Mouse (Mus musculus) hindbrain, embryonic 11.5 days (tissue): ENCODE results near the gene Coq8a. TPM values are rescaled to one million over a fixed set of nuclear protein-coding genes. Genes with fewer than 3 reads are reported as not detected.

Source experiments
- ATAC-seq: fragments of 200-750 bp; cut with Nextera tagmentation; 2 replicates; pipeline ENCODE4 v1.8.0; 2017; ENCODE audit warnings: mild to moderate bottlenecking, moderate TSS enrichment, moderate library complexity; ENCODE audit not compliant: low FRiP score
- DNase-seq: peaks from one replicate; pipeline ENCODE4 v3.0.0-alpha.2; 2015; ENCODE audit warnings: low spot score
- H3K27ac ChIP-seq: fragments of 300-500 bp; sonication (generic); 2 replicates; pipeline ENCODE4 v1.5.1; 2014; ENCODE audit warnings: mild to moderate bottlenecking, low read depth, low read length
- H3K27me3 ChIP-seq: fragments of 300-500 bp; sonication (generic); 2 replicates; pipeline ENCODE4 v1.6.1; 2014; ENCODE audit warnings: mild to moderate bottlenecking, low read length, moderate library complexity, mixed read lengths; ENCODE audit not compliant: control insufficient read depth, insufficient read depth
- H3K36me3 ChIP-seq: fragments of 300-500 bp; sonication (generic); 2 replicates; pipeline ENCODE4 v1.6.1; 2014; ENCODE audit warnings: mild to moderate bottlenecking, low read length, moderate library complexity, mixed read lengths; ENCODE audit not compliant: control insufficient read depth, insufficient read depth
- H3K4me1 ChIP-seq: fragments of 300-500 bp; sonication (generic); replicated peaks from 2 replicates; pipeline ENCODE4 v1.6.1; 2014; ENCODE audit warnings: low read length, mixed read lengths; ENCODE audit not compliant: control insufficient read depth, insufficient read depth
- H3K4me2 ChIP-seq: fragments of 300-500 bp; sonication (generic); replicated peaks from 2 replicates; pipeline ENCODE4 v1.6.1; 2014; ENCODE audit warnings: mild to moderate bottlenecking, low read depth, low read length
- H3K4me3 ChIP-seq: fragments of 300-500 bp; sonication (generic); 2 replicates; pipeline ENCODE4 v1.5.1; 2014; ENCODE audit warnings: low read depth, low read length
- H3K9ac ChIP-seq: fragments of 300-500 bp; sonication (generic); 2 replicates; pipeline ENCODE4 v1.6.1; 2014; ENCODE audit warnings: low read depth, low read length
- H3K9me3 ChIP-seq: fragments of 300-500 bp; sonication (generic); 2 replicates; pipeline ENCODE4 v1.6.1; 2016; ENCODE audit warnings: low read length; ENCODE audit not compliant: control insufficient read depth
- WGBS: fragments of 180-500 bp; shearing (Covaris S2); extraction: QIAGEN DNeasy Blood & Tissue Kit; methylation state at CpG from one replicate; pipeline ENCODE4 v1.1.7; 2014; 5-methylcytosine and 5-hydroxymethylcytosine counted together
- polyA plus RNA-seq: library from polyadenylated mRNA; unstranded; fragments of >200 nt; fragmentation: Nextera tagmentation; extraction: Ambion mirVana; gene quantifications from 2 replicates; pipeline ENCODE4 v1.2.1, GENCODE M21; 2014

The Coq8a gene
- polyA plus RNA-seq, result 1.7 and 2.3 TPM in 2 replicates

- Histone ChIP-seq H3K4me2 (no peak within 1 kb of the TSS), H3K4me1 (peaks cover 2% of the 10 kb centered on the region), H3K9ac (no peak within 1 kb of the TSS), H3K27ac (no peak within 1 kb of the TSS), H3K9me3 (no peaks in the 10 kb centered on the region), H3K4me3 (no peak within 1 kb of the TSS), H3K36me3 (no peaks in the 10 kb centered on the region), H3K27me3 (no peaks in the 10 kb centered on the region)
- WGBS, result 79% methylated on average over 4 of the region's 4 CpGs
- ATAC-seq, result no peak
- DNase-seq, result no peak
These were observed at the start of gene Coq8a for GRCm38 (mm10) chr1:180198959-180199714. Coq8a (minus strand) TSS chr1:180199602.

- no peaks in the 10 kb centered on the region for H3K4me1 ChIP-seq
- DNase-seq (no peak), ATAC-seq (no peak)
- no peak overlapping the region for H3K27ac ChIP-seq
- no peaks in the 10 kb centered on the region for H3K9me3 ChIP-seq
- no peak overlapping the region for H3K4me2 ChIP-seq
- H3K9ac ChIP-seq, result no peak overlapping the region
- 91% methylated on average over 7 of the region's 7 CpGs for WGBS
- no peaks in the 10 kb centered on the region for H3K27me3 ChIP-seq
- no peak overlapping the region for H3K4me3 ChIP-seq
- no peaks in the 10 kb centered on the region for H3K36me3 ChIP-seq
These were observed 49.3 kb upstream of the Coq8a start for GRCm38 (mm10) chr1:180248593-180249146.

- H3K4me1 ChIP-seq, result no peaks in the 10 kb centered on the region
- H3K9ac ChIP-seq, result no peak overlapping the region
- DNase-seq (no peak), ATAC-seq (no peak)
- H3K27me3 ChIP-seq, result no peaks in the 10 kb centered on the region
- H3K36me3 ChIP-seq, result no peaks in the 10 kb centered on the region
- no peak overlapping the region for H3K4me2 ChIP-seq
- H3K27ac ChIP-seq, result no peak overlapping the region
- H3K9me3 ChIP-seq, result no peaks in the 10 kb centered on the region
- WGBS, result 87% methylated on average over 7 of the region's 7 CpGs
- H3K4me3 ChIP-seq, result no peak overlapping the region
These were observed 48.5 kb upstream of the Coq8a start for GRCm38 (mm10) chr1:180247901-180248300.

- H3K9ac ChIP-seq, result no peak overlapping the region
- H3K27me3 ChIP-seq, result no peaks in the 10 kb centered on the region
- ATAC-seq (no peak), DNase-seq (no peak)
- no peak overlapping the region for H3K27ac ChIP-seq
- H3K9me3 ChIP-seq, result no peaks in the 10 kb centered on the region
- WGBS, result 83% methylated on average over 13 of the region's 13 CpGs
- H3K36me3 ChIP-seq, result no peaks in the 10 kb centered on the region
- no peak overlapping the region for H3K4me3 ChIP-seq
- no peak overlapping the region for H3K4me2 ChIP-seq
- H3K4me1 ChIP-seq, result no peaks in the 10 kb centered on the region
These were observed 46.5 kb upstream of the Coq8a start for GRCm38 (mm10) chr1:180245741-180246507.

GRCm38 (mm10) chr1:180231729-180232128 is 32.3 kb upstream of the Coq8a start:
- DNase-seq, result no peak
- no peaks in the 10 kb centered on the region for H3K36me3 ChIP-seq
- no peak overlapping the region for H3K4me3 ChIP-seq
- H3K9ac ChIP-seq, result no peak overlapping the region
- H3K27me3 ChIP-seq, result no peaks in the 10 kb centered on the region
- WGBS, result 72% methylated on average over 3 of the region's 3 CpGs
- H3K9me3 ChIP-seq, result no peaks in the 10 kb centered on the region
- no peak overlapping the region for H3K4me2 ChIP-seq
- no peak for ATAC-seq
- no peaks in the 10 kb centered on the region for H3K4me1 ChIP-seq
- no peak overlapping the region for H3K27ac ChIP-seq

- Histone ChIP-seq H3K9me3 (no peaks in the 10 kb centered on the region), H3K4me2 (no peak overlapping the region), H3K36me3 (no peaks in the 10 kb centered on the region), H3K27ac (no peak overlapping the region), H3K4me1 (no peaks in the 10 kb centered on the region), H3K4me3 (no peak overlapping the region), H3K27me3 (no peaks in the 10 kb centered on the region), H3K9ac (no peak overlapping the region)
- ATAC-seq, result no peak
- peak; percentile 48 for DNase-seq
- WGBS, result 35% methylated on average over 2 of the region's 2 CpGs
These were observed 31.2 kb upstream of the Coq8a start for GRCm38 (mm10) chr1:180230580-180230979.

GRCm38 (mm10) chr1:180229906-180230305 is 30.5 kb upstream of the Coq8a start:
- H3K27me3 ChIP-seq, result no peaks in the 10 kb centered on the region
- ATAC-seq (no peak), DNase-seq (no peak)
- no peak overlapping the region for H3K4me2 ChIP-seq
- H3K27ac ChIP-seq, result no peak overlapping the region
- H3K4me1 ChIP-seq, result no peaks in the 10 kb centered on the region; the same call in 1 of the 2 replicates
- H3K36me3 ChIP-seq, result no peaks in the 10 kb centered on the region
- no peaks in the 10 kb centered on the region for H3K9me3 ChIP-seq
- WGBS, result 88% methylated on average over 7 of the region's 7 CpGs
- H3K9ac ChIP-seq, result no peak overlapping the region
- no peak overlapping the region for H3K4me3 ChIP-seq

- H3K4me2 ChIP-seq, result no peak overlapping the region
- H3K36me3 ChIP-seq, result no peaks in the 10 kb centered on the region
- no peaks in the 10 kb centered on the region; the same call in 1 of the 2 replicates for H3K4me1 ChIP-seq
- no peak for ATAC-seq
- H3K9ac ChIP-seq, result no peak overlapping the region
- no peak overlapping the region for H3K4me3 ChIP-seq
- no peak for DNase-seq
- 85% methylated on average over 12 of the region's 12 CpGs for WGBS
- H3K27ac ChIP-seq, result no peak overlapping the region
- H3K9me3 ChIP-seq, result no peaks in the 10 kb centered on the region
- no peaks in the 10 kb centered on the region for H3K27me3 ChIP-seq
These were observed 29.5 kb upstream of the Coq8a start for GRCm38 (mm10) chr1:180228854-180229253.
